Mouse (Mus musculus) ES-E14 (cell line): ENCODE results near the gene Ephb1.

Experiments used
- CHD2 ChIP-seq: IDR thresholded peaks from 2 replicates; pipeline ENCODE4 v1.6.1; 2014; ENCODE audit warnings: mild to moderate bottlenecking, low read depth, low read length, inconsistent platforms
- HCFC1 ChIP-seq: IDR thresholded peaks from 2 replicates; pipeline ENCODE4 v1.6.1; 2012; ENCODE audit warnings: low read length, inconsistent platforms, borderline replicate concordance; ENCODE audit not compliant: insufficient read depth
- MAFK ChIP-seq: IDR thresholded peaks from 2 replicates; pipeline ENCODE4 v1.6.1; 2014; ENCODE audit warnings: mild to moderate bottlenecking, low read depth, low read length, inconsistent platforms; ENCODE audit not compliant: insufficient read depth
- ZC3H11A ChIP-seq: IDR thresholded peaks from 2 replicates; pipeline ENCODE4 v1.6.1; 2012; ENCODE audit warnings: low read depth, mild to moderate bottlenecking, inconsistent platforms, low read length, borderline replicate concordance
- ZNF384 ChIP-seq: IDR thresholded peaks from 2 replicates; pipeline ENCODE4 v1.6.1; 2012; ENCODE audit warnings: low read depth, low read length, inconsistent platforms

DNA sequence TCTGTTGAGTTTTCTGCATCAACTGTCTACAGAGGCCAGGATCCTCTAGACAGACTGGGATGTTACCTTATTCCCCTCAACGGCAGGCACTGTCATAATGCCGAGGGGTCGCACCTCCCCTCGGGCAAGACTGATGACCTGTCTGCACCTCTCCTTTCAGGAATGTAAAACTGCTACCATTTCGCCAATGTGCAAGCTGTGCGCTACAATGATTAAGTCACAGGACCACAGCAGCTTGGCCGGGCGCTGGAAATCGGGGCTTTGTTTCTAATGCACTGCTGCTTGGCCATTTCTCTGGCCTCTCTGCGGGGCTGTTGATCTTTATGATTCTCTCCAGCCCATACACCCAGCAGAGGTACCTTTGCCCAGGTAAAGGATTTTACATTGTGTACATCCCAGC, 346.8 kb downstream of the Ephb1 start:
- TF ChIP-seq ZC3H11A (no peak), CHD2 (no peak), ZNF384 (no peak), MAFK (no peak), HCFC1 (no peak)
